Mouse (Mus musculus) lung, embryonic 16.5 days (tissue): Measurements from ENCODE around the gene Vamp5. TPM values are rescaled to one million over a fixed set of nuclear protein-coding genes. Genes with fewer than 3 reads are reported as not detected.

Source experiments
- ATAC-seq: fragments of 200-750 bp; cut with Nextera tagmentation; 2 replicates; pipeline ENCODE4 v1.8.0; 2017; ENCODE audit warnings: low read depth, mild to moderate bottlenecking, moderate library complexity
- H3K27ac ChIP-seq: fragments of 300-500 bp; sonication (generic); 2 replicates; pipeline ENCODE4 v1.5.1; 2014; ENCODE audit warnings: mild to moderate bottlenecking, control low read depth, low read length
- H3K27me3 ChIP-seq: fragments of 300-500 bp; sonication (generic); 2 replicates; pipeline ENCODE4 v1.6.1; 2014; ENCODE audit warnings: low read depth, low read length, mixed read lengths; ENCODE audit not compliant: control insufficient read depth, insufficient read depth
- H3K36me3 ChIP-seq: fragments of 300-500 bp; sonication (generic); 2 replicates; pipeline ENCODE4 v1.6.1; 2014; ENCODE audit warnings: low read length; ENCODE audit not compliant: control insufficient read depth, insufficient read depth
- H3K4me1 ChIP-seq: fragments of 300-500 bp; sonication (generic); replicated peaks from 2 replicates; pipeline ENCODE4 v1.6.1; 2014; ENCODE audit warnings: low read length, mixed read lengths; ENCODE audit not compliant: control insufficient read depth, insufficient read depth
- H3K4me2 ChIP-seq: fragments of 300-500 bp; sonication (generic); 2 replicates; pipeline ENCODE4 v1.6.1; 2014; ENCODE audit warnings: low read depth, low read length, control low read depth
- H3K4me3 ChIP-seq: fragments of 300-500 bp; sonication (generic); 2 replicates; pipeline ENCODE4 v1.5.1; 2014; ENCODE audit warnings: mild to moderate bottlenecking, low read length, control low read depth
- H3K9ac ChIP-seq: fragments of 300-500 bp; sonication (generic); 2 replicates; pipeline ENCODE4 v1.6.1; 2014; ENCODE audit warnings: low read length, control low read depth
- H3K9me3 ChIP-seq: fragments of 300-500 bp; sonication (generic); 2 replicates; pipeline ENCODE4 v1.6.1; 2016; ENCODE audit warnings: low read length; ENCODE audit not compliant: control insufficient read depth
- WGBS: fragments of 180-500 bp; shearing (Covaris S2); extraction: QIAGEN DNeasy Blood & Tissue Kit; methylation state at CpG from one replicate; pipeline ENCODE4 v1.1.7; 2014; 5-methylcytosine and 5-hydroxymethylcytosine counted together
- polyA plus RNA-seq: library from polyadenylated mRNA; unstranded; fragments of >200 nt; fragmentation: Nextera tagmentation; extraction: Ambion mirVana; gene quantifications from 2 replicates; pipeline ENCODE4 v1.2.1, GENCODE M21; 2015

Vamp5 gene
- polyA plus RNA-seq, 1 experiment from 2014 or later: 43.0 TPM

DNA sequence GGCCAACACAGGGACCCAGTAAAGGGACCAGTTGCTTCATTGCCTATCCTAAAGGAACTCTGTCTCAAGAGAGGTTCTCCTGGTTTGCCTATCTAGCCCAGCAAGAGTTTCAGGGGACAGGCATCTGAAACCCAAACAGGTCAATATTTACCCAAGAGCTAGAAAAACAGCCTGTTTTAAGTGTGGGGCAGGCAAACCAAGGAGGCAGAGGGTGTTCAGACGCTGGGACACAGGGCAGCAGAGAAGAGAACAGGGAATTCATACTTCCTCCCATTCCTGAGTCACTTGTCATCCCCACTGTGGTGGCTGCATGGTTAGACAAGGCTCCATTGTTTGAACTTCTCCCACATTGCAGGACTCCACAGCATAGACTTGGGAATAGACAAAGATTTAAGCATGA is 8.7 kb downstream of the Vamp5 start:
- Histone ChIP-seq H3K27me3 (no peaks in the 10 kb centered on the region), H3K27ac (peak overlapping the region; percentile 81), H3K4me3 (no peak overlapping the region), H3K9ac (peak overlapping the region; percentile 8; the same call in 1 of the 2 replicates), H3K36me3 (no peaks in the 10 kb centered on the region), H3K4me1 (peaks cover 33% of the 10 kb centered on the region), H3K9me3 (no peaks in the 10 kb centered on the region), H3K4me2 (no peak overlapping the region)
- no peak for ATAC-seq
- WGBS: 14% methylated on average over 1 of the region's 1 CpGs

DNA sequence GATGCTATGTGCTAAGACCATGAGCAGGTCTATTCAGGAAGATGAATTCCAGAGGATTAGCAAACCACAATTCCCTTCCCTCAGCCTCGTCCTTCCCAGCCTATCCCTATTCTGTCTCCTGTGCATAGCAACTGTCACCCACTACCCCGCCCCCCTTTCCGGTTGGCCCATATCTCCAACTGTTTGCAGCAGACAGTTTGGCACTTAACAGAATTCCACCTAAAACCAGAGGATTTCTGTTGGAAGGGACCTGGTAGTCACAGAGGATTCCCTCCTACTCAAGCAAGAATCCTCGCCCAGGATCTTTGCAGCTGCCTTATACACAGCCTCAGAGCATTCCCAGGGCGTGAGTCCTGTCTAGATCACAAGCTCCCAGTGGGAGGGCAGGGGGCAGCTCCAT is 9.1 kb downstream of the Vamp5 start:
- ATAC-seq: peak; percentile 57
- Histone ChIP-seq H3K4me1 (peaks cover 33% of the 10 kb centered on the region), H3K36me3 (no peaks in the 10 kb centered on the region), H3K9me3 (no peaks in the 10 kb centered on the region), H3K9ac (peak overlapping the region; percentile 17; the same call in 1 of the 2 replicates), H3K27me3 (no peaks in the 10 kb centered on the region), H3K27ac (peak overlapping the region; percentile 81), H3K4me3 (no peak overlapping the region), H3K4me2 (no peak overlapping the region)
- 22% methylated on average over 5 of the region's 5 CpGs for WGBS

DNA sequence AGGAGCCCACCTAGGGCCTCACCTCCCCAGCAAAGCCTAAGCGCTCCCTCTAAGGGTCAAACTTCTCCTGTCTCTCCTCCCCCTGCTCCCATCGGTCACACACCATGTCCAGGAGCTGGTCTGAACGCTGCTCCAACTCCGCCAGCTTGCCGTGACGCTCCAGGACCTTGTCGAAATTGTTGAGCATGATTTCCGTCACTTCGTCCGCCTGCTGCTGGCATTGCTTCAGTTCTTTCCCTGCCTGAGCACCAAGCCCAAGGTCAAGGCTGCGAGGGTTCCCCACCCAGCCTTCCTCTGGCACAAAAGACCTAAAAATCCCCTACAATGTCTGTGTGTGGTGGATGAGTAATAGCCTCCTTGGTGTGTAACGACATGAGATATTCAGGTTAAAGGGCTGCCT is 10.2 kb downstream of the Vamp5 start:
- Histone ChIP-seq H3K4me2 (no peak overlapping the region), H3K4me1 (peaks cover 33% of the 10 kb centered on the region), H3K27me3 (no peaks in the 10 kb centered on the region), H3K4me3 (no peak overlapping the region), H3K36me3 (no peaks in the 10 kb centered on the region), H3K9me3 (no peaks in the 10 kb centered on the region), H3K27ac (peak overlapping the region; percentile 81; the same call in 1 of the 2 replicates), H3K9ac (no peak overlapping the region)
- no peak for ATAC-seq
- 67% methylated on average over 12 of the region's 12 CpGs for WGBS

DNA sequence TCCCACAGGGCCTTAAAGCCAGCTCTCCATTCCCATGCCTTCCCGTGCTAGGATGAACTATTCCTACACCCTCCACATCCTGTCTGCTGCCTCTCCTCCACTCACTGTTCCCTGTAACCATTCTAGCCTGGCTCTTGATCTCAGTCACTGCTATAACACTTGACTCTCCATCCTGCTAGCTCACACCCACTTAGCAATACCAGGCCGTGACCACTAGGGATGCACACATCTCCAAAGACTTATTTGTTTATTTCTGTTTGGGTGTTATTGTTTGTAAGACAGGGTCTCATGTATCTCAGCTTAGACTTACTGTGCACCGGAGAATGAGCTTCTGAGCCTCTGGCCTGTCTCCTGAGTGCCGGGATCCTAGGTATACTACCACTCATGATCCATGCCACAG is 10.7 kb downstream of the Vamp5 start:
- no peak overlapping the region for H3K9ac ChIP-seq
- no peak for ATAC-seq
- H3K4me3 ChIP-seq: no peak overlapping the region
- H3K9me3 ChIP-seq: no peaks in the 10 kb centered on the region
- no peaks in the 10 kb centered on the region for H3K27me3 ChIP-seq
- H3K4me1 ChIP-seq: peaks cover 28% of the 10 kb centered on the region
- WGBS: 79% methylated on average over 4 of the region's 4 CpGs
- no peaks in the 10 kb centered on the region for H3K36me3 ChIP-seq
- no peak overlapping the region for H3K27ac ChIP-seq
- no peak overlapping the region for H3K4me2 ChIP-seq

DNA sequence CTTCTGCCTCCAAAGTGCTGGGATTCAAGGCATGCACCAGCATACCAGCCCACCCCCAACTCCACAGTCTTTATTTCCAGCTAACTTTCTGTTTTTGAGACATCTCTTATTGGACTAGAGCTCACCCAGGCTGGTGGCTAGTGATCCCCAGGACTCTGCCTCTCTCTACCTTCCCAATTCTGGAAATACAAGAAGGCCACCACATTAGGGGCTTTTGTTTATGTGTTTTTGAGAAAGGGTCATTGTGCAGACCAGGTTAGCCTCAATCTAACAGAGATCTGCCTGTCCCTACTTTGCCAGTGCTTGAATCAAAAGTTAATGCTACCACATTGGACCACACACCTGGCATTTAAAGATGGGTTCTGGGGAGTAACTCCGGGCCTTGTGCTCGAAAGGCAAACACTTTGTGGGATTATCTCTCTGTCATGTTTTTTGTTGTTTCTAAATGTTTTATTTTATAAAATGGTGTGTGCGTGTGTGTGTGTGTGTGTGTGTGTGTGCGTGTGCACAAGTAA is 12.8 kb downstream of the Vamp5 start:
- H3K9me3 ChIP-seq: no peaks in the 10 kb centered on the region
- no peaks in the 10 kb centered on the region for H3K36me3 ChIP-seq
- H3K27me3 ChIP-seq: no peaks in the 10 kb centered on the region
- H3K4me3 ChIP-seq: no peak overlapping the region
- no peak overlapping the region for H3K4me2 ChIP-seq
- ATAC-seq: no peak
- WGBS: 78% methylated on average over 4 of the region's 4 CpGs
- peaks cover 26% of the 10 kb centered on the region for H3K4me1 ChIP-seq
- H3K27ac ChIP-seq: no peak overlapping the region
- H3K9ac ChIP-seq: no peak overlapping the region

DNA sequence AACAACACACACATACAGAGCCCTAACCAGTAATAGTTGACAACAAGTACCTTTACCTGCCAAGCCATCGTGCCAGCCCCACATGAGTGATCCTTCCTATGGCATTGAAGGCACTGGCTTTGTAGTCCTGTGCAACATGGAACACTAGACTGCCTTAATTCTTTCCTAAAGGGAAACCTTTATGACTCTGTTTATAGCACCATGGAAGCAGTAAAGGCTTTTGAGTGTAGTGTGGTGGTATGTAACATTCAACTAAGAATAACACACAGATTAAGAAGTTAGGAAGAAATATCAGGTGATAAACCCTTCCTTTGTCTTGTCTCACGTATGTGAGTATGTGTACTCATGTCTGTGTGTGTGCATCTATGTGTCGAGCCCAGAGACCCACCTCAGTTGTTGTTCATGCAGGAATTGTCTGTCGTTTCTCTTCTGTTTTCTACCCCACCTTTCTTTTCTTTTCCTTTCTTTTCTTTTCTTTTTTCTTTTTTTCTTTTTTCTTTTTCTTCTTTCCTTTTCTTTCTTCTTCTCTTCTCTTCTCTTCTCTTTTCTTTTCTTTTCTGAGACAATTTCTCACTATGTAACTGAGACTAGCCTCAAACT is 13.3 kb downstream of the Vamp5 start, which contains the start of gene Rnf181:
Rnf181 (minus strand) TSS at position 113 of the 600 bp plus-strand sequence.
- no peak for ATAC-seq
- 59% methylated on average over 4 of the region's 4 CpGs for WGBS
- no peak within 1 kb of the TSS for H3K27ac ChIP-seq

DNA sequence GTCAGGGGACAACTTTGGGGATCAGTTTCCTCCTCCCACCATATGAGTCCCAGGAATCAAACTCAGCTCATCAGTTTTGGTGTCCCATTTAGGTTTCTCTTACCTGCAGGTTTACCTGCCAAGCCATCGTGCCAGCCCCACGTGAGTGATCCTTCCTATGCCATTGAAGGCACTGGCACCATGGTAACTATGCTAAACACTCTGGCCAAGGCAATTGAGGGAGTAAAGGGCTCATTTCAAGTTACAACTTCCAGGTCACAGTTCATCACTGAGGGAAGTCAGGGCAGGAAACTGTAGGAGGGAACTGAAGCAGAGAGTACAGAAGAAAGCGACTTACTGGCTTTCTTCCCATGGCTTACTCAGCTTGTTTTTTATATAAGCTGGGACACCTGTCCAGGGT is 14.0 kb downstream of the Vamp5 start:
- Histone ChIP-seq H3K4me1 (peaks cover 25% of the 10 kb centered on the region), H3K9ac (no peak overlapping the region), H3K9me3 (no peaks in the 10 kb centered on the region), H3K36me3 (no peaks in the 10 kb centered on the region), H3K4me2 (no peak overlapping the region), H3K4me3 (no peak overlapping the region), H3K27me3 (no peaks in the 10 kb centered on the region), H3K27ac (no peak overlapping the region)
- ATAC-seq: no peak
- WGBS: 61% methylated on average over 3 of the region's 3 CpGs

More for the DNA sequence above, 13.3 kb downstream of the Vamp5 start, which contains the start of gene Rnf181:
- Histone ChIP-seq H3K4me1 (peaks cover 26% of the 10 kb centered on the region), H3K9me3 (no peaks in the 10 kb centered on the region), H3K9ac (no peak within 1 kb of the TSS), H3K36me3 (no peaks in the 10 kb centered on the region), H3K27me3 (no peaks in the 10 kb centered on the region), H3K4me3 (no peak within 1 kb of the TSS), H3K4me2 (no peak within 1 kb of the TSS)

DNA sequence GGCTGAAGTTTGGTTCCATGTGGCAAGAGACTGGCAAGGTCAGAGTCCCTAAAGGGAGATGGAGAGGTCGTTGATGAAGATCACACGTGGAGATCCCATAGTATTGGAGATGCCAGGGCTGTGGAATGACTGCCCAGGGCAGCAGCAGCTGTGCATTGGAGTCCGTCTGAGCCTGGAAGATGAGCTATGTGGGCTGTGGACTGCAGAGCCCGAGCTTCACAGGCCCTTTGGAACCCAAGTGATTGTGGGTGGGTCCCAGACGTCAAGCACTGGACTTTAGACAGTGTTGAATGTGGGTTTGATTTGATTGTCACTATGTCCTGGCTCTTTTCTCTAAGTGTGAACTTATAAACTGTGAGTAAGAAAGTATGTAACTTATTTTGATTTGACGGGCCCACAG is 15.3 kb downstream of the Vamp5 start:
- Histone ChIP-seq H3K4me1 (peaks cover 25% of the 10 kb centered on the region), H3K27me3 (no peaks in the 10 kb centered on the region), H3K9me3 (no peaks in the 10 kb centered on the region), H3K36me3 (peaks cover under 1% of the 10 kb centered on the region; the same call in 1 of the 2 replicates), H3K4me3 (no peak overlapping the region), H3K27ac (no peak overlapping the region), H3K9ac (no peak overlapping the region), H3K4me2 (no peak overlapping the region)
- WGBS: 60% methylated on average over 6 of the region's 6 CpGs
- ATAC-seq: no peak

DNA sequence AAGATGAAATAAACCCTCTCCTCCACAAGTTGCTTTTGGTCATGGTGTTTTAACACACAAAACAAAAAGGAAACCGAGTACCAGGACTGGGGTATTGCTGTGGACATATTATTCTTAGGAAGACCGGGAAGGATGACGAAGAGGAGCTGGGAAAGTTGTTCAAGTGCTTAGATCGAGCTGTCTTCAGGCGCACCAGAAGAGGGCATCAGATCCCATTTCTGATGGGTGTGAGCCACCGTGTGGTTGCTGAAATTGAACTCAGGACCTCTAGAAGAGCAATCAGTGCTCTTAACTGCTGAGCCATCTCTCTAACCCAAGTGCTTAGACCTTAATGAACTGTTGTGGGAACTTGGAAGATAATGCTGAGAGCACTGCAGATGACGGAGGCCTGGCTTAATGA is 16.3 kb downstream of the Vamp5 start:
- no peak for ATAC-seq
- H3K4me1 ChIP-seq: peaks cover 24% of the 10 kb centered on the region
- no peaks in the 10 kb centered on the region for H3K9me3 ChIP-seq
- H3K27ac ChIP-seq: no peak overlapping the region
- WGBS: 37% methylated on average over 7 of the region's 7 CpGs
- H3K4me3 ChIP-seq: no peak overlapping the region
- no peak overlapping the region for H3K4me2 ChIP-seq
- no peaks in the 10 kb centered on the region for H3K27me3 ChIP-seq
- H3K9ac ChIP-seq: no peak overlapping the region
- peaks cover 7% of the 10 kb centered on the region; the same call in 1 of the 2 replicates for H3K36me3 ChIP-seq
